Comparison of ENCODE assay signal across 15 mouse cellular contexts in the genomic region with DNA sequence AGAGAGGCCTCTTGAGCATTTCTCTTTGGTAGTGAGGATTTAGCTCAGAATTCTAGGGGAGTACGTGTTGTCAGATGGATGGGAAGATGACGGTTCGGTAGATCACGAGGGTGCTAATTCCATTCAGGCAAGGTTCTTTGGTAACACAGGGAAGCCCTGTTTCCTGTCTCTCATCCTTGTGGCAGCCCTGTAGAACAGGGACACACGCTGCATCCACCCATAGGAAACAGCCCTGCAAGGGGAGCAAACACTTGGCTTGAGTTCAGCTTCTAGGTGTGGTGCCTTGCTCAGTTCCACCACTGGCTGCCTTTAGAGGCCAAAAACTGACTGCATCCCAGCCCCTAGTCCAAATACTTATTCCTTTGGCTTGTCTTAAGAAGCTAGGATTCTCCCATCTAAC. TPM values are rescaled to one million over a fixed set of nuclear protein-coding genes. Genes with fewer than 3 reads are reported as not detected.
DNase-seq lines count a peak whose midpoint lies in the region; TF ChIP-seq lines count a peak whose summit lies in the region.
"Had no signal": no experiment of that assay in that cellular context is flagged by ENCODE, and none has a peak within 500 bp of the region (broad histone marks: within the 10 kb centered on the region; RNA-seq: fewer than 3 reads in every experiment).

No protein-coding gene starts in this region.

- no peak for TF ChIP-seq CTCF in lung, adult 2 months (IDR thresholded peaks at IDR 0.05; ENCODE audit: insufficient read depth, low read length)

- no peak overlapping the region for H3K4me3 ChIP-seq in lung, adult 2 months (replicated peaks; ENCODE audit: extremely low read depth, low read depth, low read length)
- H3K4me3 ChIP-seq: embryonic facial prominence, embryonic 10.5 days; forebrain, embryonic 15.5 days had no signal

- TF ChIP-seq POLR2A in lung, adult 2 months (IDR thresholded peaks at IDR 0.05; ENCODE audit: borderline replicate concordance, extremely low read depth, low read depth, low read length) = no peak

- peak; percentile 21 for DNase-seq in adrenal gland, postnatal 14 days
- DNase-seq in adrenal gland, postnatal 25 days = no peak
- peak; percentile 76 for DNase-seq in heart, adult 8-10 months (ENCODE audit: low spot score)
- DNase-seq in heart, postnatal 4 days = no peak
- peak; percentile 54 to 72 for DNase-seq in lung, adult 18-20 months
- DNase-seq in lung, adult 2 months = no peak
- DNase-seq in right cerebral cortex, postnatal 10 days (ENCODE audit: low spot score in 2 of 2) = no peak
- no peak for DNase-seq in layer of hippocampus, postnatal 25 days (ENCODE audit: extremely low spot score in 1 of 2, low spot score in 1 of 2)
- DNase-seq: adrenal gland, adult 8-10 months; cerebellum, adult 18-20 months; cerebellum, postnatal 36 days; layer of hippocampus, adult 9-11 months; retina, postnatal 1 day had no signal

- WGBS in lung, adult 2 months = 66% methylated on average over 5 of the region's 5 CpGs

- peaks cover 21% of the 10 kb centered on the region for H3K4me1 ChIP-seq in lung, adult 2 months (ENCODE audit: control insufficient read depth, insufficient read depth, low read length)
- H3K4me1 ChIP-seq: forebrain, embryonic 15.5 days had no signal

RNA-seq across cellular contexts. Expression of gene Rin3, which starts 39.0 kb away (rescaled TPM):
- total RNA-seq in adrenal gland, postnatal 14 days (2021) = 19.3 and 28.1 TPM in 2 replicates
- total RNA-seq in adrenal gland, postnatal 25 days (2021) = 12.4 and 13.3 TPM in 2 replicates
- total RNA-seq in heart, adult 8-10 months (2022) = 10 to 100 TPM; 12.2 to 18.8 (median 17.0) TPM
- total RNA-seq in heart, postnatal 4 days (2021) = 10 to 100 TPM; 21.1 to 21.5 TPM
- 40.9 and 41.5 TPM in 2 replicates for polyA plus RNA-seq in lung, adult 2 months (2012; rRNA removed)
- total RNA-seq in layer of hippocampus, postnatal 25 days (2021) = 1 to 10 TPM; 2.5 to 3.1 TPM

Comparison
In these comparisons a context has a peak if more than half of its experiments do, and no peak if none do; other contexts are left out.
1. DNase-seq: peak in adrenal gland, postnatal 14 days (single experiment), heart, adult 8-10 months (single experiment) and lung, adult 18-20 months (2 of 2); none in adrenal gland, postnatal 25 days (single experiment), heart, postnatal 4 days (single experiment), lung, adult 2 months (single experiment), right cerebral cortex, postnatal 10 days (0 of 2) and layer of hippocampus, postnatal 25 days (0 of 2).